Mouse (Mus musculus) G1E (cell line): Measurements from ENCODE around the gene Eif2b5.
"Not testable (repeated sequence)": the region's sequence is repeated elsewhere in the genome, so short reads cannot be mapped to it uniquely, and the experiment has no call there.

Experiments
- CTCF ChIP-seq: IDR thresholded peaks from 2 replicates; pipeline ENCODE4 v1.5.1; 2012; ENCODE audit warnings: low read depth, low read length, inconsistent platforms, mixed read lengths
- GATA1 ChIP-seq: IDR thresholded peaks from 2 replicates; pipeline ENCODE4 v1.6.1; 2012; ENCODE audit warnings: borderline replicate concordance, low read length, inconsistent platforms, mixed read lengths
- GATA2 ChIP-seq: IDR thresholded peaks from 2 replicates; pipeline ENCODE4 v1.6.1; 2012; ENCODE audit warnings: low read depth, low read length, inconsistent platforms, borderline replicate concordance
- POLR2AphosphoS5 ChIP-seq: IDR thresholded peaks from 2 replicates; pipeline ENCODE4 v1.6.1; 2012; ENCODE audit warnings: low read depth, low read length, inconsistent platforms; ENCODE audit not compliant: insufficient replicate concordance
- TAL1 ChIP-seq: conservative IDR thresholded peaks from 2 replicates; pipeline ENCODE4 v1.6.1; 2012; ENCODE audit warnings: low read depth, low read length, inconsistent platforms, mixed read lengths

GRCm38 (mm10) chr16:20488751-20489150 lies 9.9 kb upstream of the Eif2b5 start:
- TF ChIP-seq CTCF, GATA1, GATA2, TAL1, POLR2AphosphoS5: not testable (repeated sequence)
